Mouse (Mus musculus): ENCODE measurements around the gene Phactr3. TPM values are rescaled to one million over a fixed set of nuclear protein-coding genes. Genes with fewer than 3 reads are reported as not detected.

Gene Phactr3
- polyA plus RNA-seq, 1 experiment from 2014 or later = 53.9 TPM

- Histone ChIP-seq H3K9me3 (no peaks in the 10 kb centered on the region), H3K27me3 (no peaks in the 10 kb centered on the region), H3K9ac (replicated peaks) (no peak overlapping the region), H3K4me2 (replicated peaks) (no peak overlapping the region), H3K4me3 (no peak overlapping the region), H3K4me1 (no peaks in the 10 kb centered on the region), H3K27ac (replicated peaks) (no peak overlapping the region), H3K36me3 (no peaks in the 10 kb centered on the region)
- no peak for ATAC-seq (replicated peaks)
- WGBS = 73% methylated on average over 5 of the region's 5 CpGs
Observed at GRCm38 (mm10) chr2:178208186-178208600, 89.4 kb downstream of the Phactr3 start.

- Histone ChIP-seq H3K4me3 (no peak overlapping the region), H3K4me1 (no peaks in the 10 kb centered on the region), H3K4me2 (replicated peaks) (no peak overlapping the region), H3K9ac (replicated peaks) (no peak overlapping the region), H3K27me3 (no peaks in the 10 kb centered on the region), H3K27ac (replicated peaks) (no peak overlapping the region), H3K9me3 (no peaks in the 10 kb centered on the region), H3K36me3 (no peaks in the 10 kb centered on the region)
- 80% methylated on average over 2 of the region's 2 CpGs for WGBS
- ATAC-seq (replicated peaks) = no peak
Observed at GRCm38 (mm10) chr2:178213826-178214225, 95.1 kb downstream of the Phactr3 start.

GRCm38 (mm10) chr2:178214531-178214930 is 95.8 kb downstream of the Phactr3 start:
- WGBS = 85% methylated on average over 1 of the region's 1 CpGs
- Histone ChIP-seq H3K4me2 (replicated peaks) (no peak overlapping the region), H3K27ac (replicated peaks) (no peak overlapping the region), H3K27me3 (no peaks in the 10 kb centered on the region), H3K9me3 (no peaks in the 10 kb centered on the region), H3K4me1 (peaks cover 1% of the 10 kb centered on the region; the same call in 1 of the 2 replicates), H3K4me3 (no peak overlapping the region), H3K36me3 (no peaks in the 10 kb centered on the region), H3K9ac (replicated peaks) (no peak overlapping the region)
- ATAC-seq (replicated peaks) = no peak

GRCm38 (mm10) chr2:178218461-178218860 is 99.7 kb downstream of the Phactr3 start:
- H3K36me3 ChIP-seq = no peaks in the 10 kb centered on the region
- no peak overlapping the region for H3K9ac ChIP-seq (replicated peaks)
- WGBS = 58% methylated on average over 4 of the region's 4 CpGs
- H3K4me2 ChIP-seq (replicated peaks) = no peak overlapping the region
- no peak for ATAC-seq (replicated peaks)
- no peaks in the 10 kb centered on the region for H3K9me3 ChIP-seq
- H3K4me3 ChIP-seq = no peak overlapping the region
- peaks cover 10% of the 10 kb centered on the region for H3K4me1 ChIP-seq
- H3K27ac ChIP-seq (replicated peaks) = no peak overlapping the region
- H3K27me3 ChIP-seq = no peaks in the 10 kb centered on the region

GRCm38 (mm10) chr2:178219454-178220147 is 100.8 kb downstream of the Phactr3 start:
- ATAC-seq (replicated peaks) = no peak
- Histone ChIP-seq H3K4me3 (no peak overlapping the region), H3K4me2 (replicated peaks) (no peak overlapping the region), H3K9ac (replicated peaks) (no peak overlapping the region), H3K27ac (replicated peaks) (peak overlapping the region; percentile 18; the same call in 1 of the 2 replicates), H3K36me3 (no peaks in the 10 kb centered on the region), H3K27me3 (no peaks in the 10 kb centered on the region), H3K9me3 (no peaks in the 10 kb centered on the region), H3K4me1 (peaks cover 10% of the 10 kb centered on the region)
- WGBS = 63% methylated on average over 5 of the region's 5 CpGs

- WGBS = 37% methylated on average over 3 of the region's 3 CpGs
- no peak overlapping the region for H3K9ac ChIP-seq (replicated peaks)
- peak overlapping the region; percentile 18; the same call in 1 of the 2 replicates for H3K27ac ChIP-seq (replicated peaks)
- H3K4me2 ChIP-seq (replicated peaks) = no peak overlapping the region
- H3K4me3 ChIP-seq = no peak overlapping the region
- H3K36me3 ChIP-seq = no peaks in the 10 kb centered on the region
- no peaks in the 10 kb centered on the region for H3K27me3 ChIP-seq
- ATAC-seq (replicated peaks) = no peak
- H3K9me3 ChIP-seq = no peaks in the 10 kb centered on the region
- peaks cover 10% of the 10 kb centered on the region for H3K4me1 ChIP-seq
Observed at GRCm38 (mm10) chr2:178220148-178220717, 101.5 kb downstream of the Phactr3 start.

GRCm38 (mm10) chr2:178221003-178221402 is 102.2 kb downstream of the Phactr3 start:
- peak; percentile 65; the same call in 1 of the 2 replicates for ATAC-seq (replicated peaks)
- 98% methylated on average over 3 of the region's 3 CpGs for WGBS

GRCm38 (mm10) chr2:178229231-178229630 is 110.5 kb downstream of the Phactr3 start:
- Histone ChIP-seq H3K27ac (replicated peaks) (peak overlapping the region; percentile 61), H3K4me2 (replicated peaks) (no peak overlapping the region), H3K36me3 (no peaks in the 10 kb centered on the region), H3K4me3 (no peak overlapping the region), H3K27me3 (no peaks in the 10 kb centered on the region), H3K9ac (replicated peaks) (no peak overlapping the region), H3K9me3 (no peaks in the 10 kb centered on the region), H3K4me1 (no peaks in the 10 kb centered on the region)
- 40% methylated on average over 8 of the region's 8 CpGs for WGBS
- ATAC-seq (replicated peaks) = no peak; the same call in 1 of the 2 replicates

More at GRCm38 (mm10) chr2:178221003-178221402, 102.2 kb downstream of the Phactr3 start:
- Histone ChIP-seq H3K27me3 (no peaks in the 10 kb centered on the region), H3K4me1 (peaks cover 10% of the 10 kb centered on the region), H3K27ac (replicated peaks) (no peak overlapping the region), H3K9me3 (no peaks in the 10 kb centered on the region), H3K4me2 (replicated peaks) (no peak overlapping the region), H3K9ac (replicated peaks) (no peak overlapping the region), H3K36me3 (no peaks in the 10 kb centered on the region), H3K4me3 (no peak overlapping the region)

- H3K9me3 ChIP-seq = no peaks in the 10 kb centered on the region
- H3K4me1 ChIP-seq = no peaks in the 10 kb centered on the region
- H3K4me2 ChIP-seq (replicated peaks) = no peak overlapping the region
- H3K36me3 ChIP-seq = no peaks in the 10 kb centered on the region
- no peak overlapping the region for H3K9ac ChIP-seq (replicated peaks)
- no peak for ATAC-seq (replicated peaks)
- H3K4me3 ChIP-seq = no peak overlapping the region
- WGBS = 78% methylated on average over 5 of the region's 5 CpGs
- no peaks in the 10 kb centered on the region for H3K27me3 ChIP-seq
- H3K27ac ChIP-seq (replicated peaks) = no peak overlapping the region
Observed at GRCm38 (mm10) chr2:178233487-178233886, 114.7 kb downstream of the Phactr3 start.

GRCm38 (mm10) chr2:178237056-178237455 is 118.3 kb downstream of the Phactr3 start:
- ATAC-seq (replicated peaks) = no peak
- Histone ChIP-seq H3K9me3 (no peaks in the 10 kb centered on the region), H3K36me3 (no peaks in the 10 kb centered on the region), H3K27me3 (no peaks in the 10 kb centered on the region), H3K4me3 (no peak overlapping the region), H3K27ac (replicated peaks) (no peak overlapping the region), H3K4me1 (no peaks in the 10 kb centered on the region), H3K9ac (replicated peaks) (no peak overlapping the region), H3K4me2 (replicated peaks) (no peak overlapping the region)
- 86% methylated on average over 3 of the region's 3 CpGs for WGBS

GRCm38 (mm10) chr2:178238503-178238902 is 119.7 kb downstream of the Phactr3 start:
- ATAC-seq (replicated peaks) = no peak
- no peaks in the 10 kb centered on the region for H3K9me3 ChIP-seq

GRCm38 (mm10) chr2:178240886-178241285 is 122.1 kb downstream of the Phactr3 start:
- H3K9ac ChIP-seq (replicated peaks) = no peak overlapping the region
- no peaks in the 10 kb centered on the region for H3K9me3 ChIP-seq
- H3K27me3 ChIP-seq = no peaks in the 10 kb centered on the region
- no peak overlapping the region for H3K4me2 ChIP-seq (replicated peaks)
- H3K4me1 ChIP-seq = no peaks in the 10 kb centered on the region
- no peaks in the 10 kb centered on the region for H3K36me3 ChIP-seq
- no peak overlapping the region for H3K27ac ChIP-seq (replicated peaks)
- no peak overlapping the region for H3K4me3 ChIP-seq
- ATAC-seq (replicated peaks) = no peak
- WGBS = 66% methylated on average over 8 of the region's 8 CpGs

More at GRCm38 (mm10) chr2:178238503-178238902, 119.7 kb downstream of the Phactr3 start:
- H3K4me1 ChIP-seq = no peaks in the 10 kb centered on the region
- no peaks in the 10 kb centered on the region for H3K27me3 ChIP-seq
- H3K27ac ChIP-seq (replicated peaks) = no peak overlapping the region
- no peak overlapping the region for H3K9ac ChIP-seq (replicated peaks)
- H3K4me3 ChIP-seq = no peak overlapping the region
- no peaks in the 10 kb centered on the region for H3K36me3 ChIP-seq
- no peak overlapping the region for H3K4me2 ChIP-seq (replicated peaks)
- WGBS = 89% methylated on average over 2 of the region's 2 CpGs

All from forebrain, embryonic 15.5 days (tissue).